Mouse (Mus musculus) urinary bladder, postnatal 14 days (tissue): Measurements from ENCODE around the gene Tmem94.
A peak's percentile ranks its signal among the peaks of the same experiment; 100 is the strongest.

Source experiments
- DNase-seq: peaks from one replicate; pipeline ENCODE4 v3.0.0; 2021; ENCODE audit warnings: low spot score

Gene Tmem94

DNA sequence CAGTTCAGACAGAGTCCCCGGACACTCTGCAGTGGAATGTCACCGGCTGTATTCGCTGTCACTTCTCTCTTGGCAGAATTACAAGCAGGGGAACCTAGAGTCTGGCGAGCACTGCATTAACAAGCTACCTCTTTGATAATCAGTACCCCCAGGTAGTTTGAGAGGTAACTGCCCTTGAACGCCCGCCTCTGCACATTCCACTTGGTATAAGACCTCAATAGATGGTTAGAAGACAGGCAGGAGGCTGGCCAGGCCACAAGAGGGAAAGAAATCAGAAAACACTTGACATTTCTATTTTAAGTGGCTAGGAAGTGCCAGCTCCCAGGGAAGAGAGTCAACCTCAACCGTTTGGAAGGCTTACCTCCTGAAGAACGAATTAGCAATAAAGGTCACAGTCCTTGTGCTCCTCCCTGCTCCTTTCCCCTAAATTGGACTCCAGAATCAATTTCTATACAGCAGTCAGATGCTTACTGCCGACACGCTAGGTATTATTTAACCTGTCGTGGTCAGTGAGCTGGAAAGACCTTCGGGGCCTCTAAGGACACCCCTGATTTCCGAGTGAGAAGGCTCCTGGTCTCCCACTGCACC, 1.2 kb downstream of the Tmem94 start:
- no peak for DNase-seq

DNA sequence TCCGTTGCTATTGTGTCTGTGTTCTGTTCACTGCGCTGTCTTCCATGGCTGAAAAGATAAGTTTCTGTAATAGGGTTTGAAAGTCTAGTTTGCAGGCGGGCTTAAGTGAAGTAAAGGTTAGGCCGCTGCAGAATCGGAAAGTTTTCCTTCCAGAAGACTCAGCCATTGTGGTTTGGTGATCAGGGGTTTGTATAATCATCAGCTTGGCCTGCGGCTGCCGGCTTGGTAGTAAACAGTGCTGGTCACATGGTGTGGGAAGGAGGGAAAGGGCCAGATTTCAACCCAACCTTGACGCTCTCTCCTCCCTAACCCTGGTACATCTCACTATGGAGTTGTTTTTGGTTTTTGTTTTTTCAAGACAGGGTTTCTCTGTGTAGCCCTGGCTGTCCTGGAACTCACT, 1.7 kb downstream of the Tmem94 start:
- DNase-seq = no peak

GRCm38 (mm10) chr11:115768896-115769295, 3.7 kb downstream of the Tmem94 start:
- no peak for DNase-seq

DNA sequence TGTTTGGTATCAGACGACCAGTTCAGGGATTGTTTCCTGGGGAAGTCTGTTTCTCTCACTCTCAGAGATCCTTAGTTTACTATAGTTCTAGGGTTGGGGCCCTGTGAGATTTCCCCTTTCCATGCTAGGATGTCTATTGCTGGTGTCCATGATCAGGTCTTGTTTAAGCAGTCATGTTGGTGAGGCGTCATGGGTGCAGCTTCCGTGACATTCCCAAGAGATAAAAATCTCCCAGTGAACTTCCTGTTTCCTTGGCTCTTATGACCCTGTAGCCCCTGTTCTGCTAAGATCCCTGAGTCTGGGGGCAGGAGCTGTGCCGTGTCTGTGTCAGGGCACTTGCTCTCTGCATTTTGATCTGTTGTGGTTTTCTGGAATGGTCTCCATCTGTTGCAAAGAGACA, 9.4 kb downstream of the Tmem94 start:
- DNase-seq = no peak

- DNase-seq = peak; percentile 35
These were observed 10.8 kb downstream of the Tmem94 start for GRCm38 (mm10) chr11:115775821-115776665.

GRCm38 (mm10) chr11:115776954-115777353, 11.7 kb downstream of the Tmem94 start:
- no peak for DNase-seq

DNA sequence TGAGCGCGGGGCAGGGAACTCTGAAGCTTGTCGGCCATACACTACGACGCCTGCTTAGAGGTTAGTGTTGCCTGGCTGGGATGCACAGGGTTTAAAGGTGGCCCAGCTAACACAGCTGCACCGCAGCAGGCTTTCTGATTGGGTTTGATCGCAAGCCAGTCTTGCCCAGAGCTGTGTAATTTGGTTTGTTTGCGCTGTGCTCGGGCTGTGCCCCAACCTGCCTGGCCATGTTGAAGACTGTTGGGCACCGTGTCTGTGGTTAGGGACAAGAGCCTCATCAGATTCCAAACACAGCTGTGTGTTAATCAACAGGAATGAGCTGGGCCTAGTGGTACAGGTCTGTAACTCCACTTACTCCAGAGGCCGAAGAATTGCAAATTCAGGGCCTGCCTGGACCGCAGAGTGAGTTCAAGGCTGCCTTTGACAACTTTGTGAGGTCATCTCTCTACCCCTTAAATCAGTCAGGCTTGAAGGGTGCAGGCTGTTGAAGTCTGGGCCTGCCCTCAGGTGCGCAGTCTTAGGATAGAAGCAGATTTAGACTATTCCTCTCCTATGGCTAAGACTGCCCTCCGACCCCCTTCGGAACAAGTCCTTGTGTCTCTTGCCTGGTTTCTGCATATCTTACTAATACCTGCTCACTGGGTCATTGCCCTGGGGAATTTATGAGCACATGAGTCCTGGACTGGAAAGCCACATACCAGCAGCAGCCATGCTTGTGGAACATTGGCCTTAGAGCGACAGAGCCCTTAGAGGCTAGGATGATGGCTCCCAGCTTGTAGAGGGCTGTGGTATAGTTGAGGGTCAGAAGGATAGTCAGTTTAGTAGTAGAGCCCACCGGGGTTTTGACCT, 12.5 kb downstream of the Tmem94 start:
- DNase-seq = peak; percentile 87

GRCm38 (mm10) chr11:115779038-115779571, 13.9 kb downstream of the Tmem94 start:
- peak; percentile 87 for DNase-seq

DNA sequence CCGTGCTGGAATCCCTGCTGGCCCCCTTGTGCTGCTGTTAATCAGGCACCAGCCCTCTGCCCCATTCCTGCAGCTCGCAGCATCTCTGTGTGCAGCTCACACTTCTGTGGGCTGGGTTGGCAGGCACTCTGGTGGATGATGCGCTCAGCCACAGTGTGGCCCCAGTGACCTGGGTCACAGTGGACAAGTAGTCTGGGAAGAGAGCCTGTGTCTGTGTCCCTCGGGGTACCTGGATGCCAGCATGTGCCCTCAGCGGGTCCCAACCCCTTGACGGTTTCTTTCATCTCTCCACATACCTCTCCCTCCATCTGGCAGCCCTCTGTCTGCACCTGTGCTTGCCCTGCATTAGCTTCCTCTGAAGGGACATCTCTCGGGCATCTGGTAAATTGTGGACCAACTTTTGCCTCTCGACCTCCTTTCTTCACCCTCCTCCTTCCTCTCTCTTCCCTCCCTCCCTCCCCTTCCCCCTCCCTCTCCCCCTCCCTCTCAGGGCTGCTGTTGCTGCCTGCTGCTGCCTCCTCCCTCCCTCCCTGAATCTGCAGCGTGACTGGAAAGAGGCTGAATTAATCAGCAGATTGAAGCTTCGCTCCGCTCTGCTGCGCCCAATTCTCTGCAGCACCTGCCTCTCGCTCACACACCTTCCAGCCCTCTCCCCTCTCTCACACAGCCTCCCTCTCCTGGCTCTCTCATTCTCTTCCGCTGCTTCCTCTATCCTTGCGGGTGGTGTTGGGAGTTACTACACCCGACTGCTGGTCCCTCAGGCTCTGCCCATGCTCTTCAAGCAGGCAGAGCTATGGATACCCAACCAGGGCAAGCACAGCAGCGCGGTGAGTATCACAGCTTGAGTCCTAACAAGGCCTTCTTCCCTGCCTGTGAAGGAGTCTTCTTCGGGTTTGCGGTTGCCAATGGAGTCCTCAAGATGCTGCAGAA, 15.2 kb downstream of the Tmem94 start:
- DNase-seq = no peak

GRCm38 (mm10) chr11:115786473-115786872, 21.2 kb downstream of the Tmem94 start:
- no peak for DNase-seq

GRCm38 (mm10) chr11:115789787-115790186, 24.6 kb downstream of the Tmem94 start:
- no peak for DNase-seq

GRCm38 (mm10) chr11:115791919-115792318, 26.7 kb downstream of the Tmem94 start:
- no peak for DNase-seq

- DNase-seq = no peak
These were observed 27.1 kb downstream of the Tmem94 start for GRCm38 (mm10) chr11:115792353-115792752.

DNA sequence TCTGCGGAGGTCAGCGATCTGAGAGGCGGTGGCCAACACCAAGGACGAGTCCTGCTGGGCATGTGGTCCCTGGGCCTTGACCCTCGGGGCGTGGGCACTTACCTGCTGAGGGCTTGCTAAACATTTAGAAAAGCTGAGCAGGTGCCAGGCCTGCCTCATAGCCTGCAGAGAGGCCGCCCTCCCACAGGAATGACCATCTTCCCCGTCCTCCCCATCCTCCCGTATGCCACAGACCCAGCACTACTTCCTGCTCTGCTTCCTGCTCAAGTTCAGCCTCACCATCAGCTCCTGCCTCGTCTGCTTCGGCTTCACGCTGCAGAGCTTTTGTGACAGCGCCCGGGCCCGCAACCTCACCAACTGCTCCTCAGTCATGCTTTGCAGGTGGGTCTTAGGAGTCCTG, 31.7 kb downstream of the Tmem94 start:
- DNase-seq = no peak

- DNase-seq = no peak
These were observed 32.4 kb downstream of the Tmem94 start for GRCm38 (mm10) chr11:115797665-115798064.

DNA sequence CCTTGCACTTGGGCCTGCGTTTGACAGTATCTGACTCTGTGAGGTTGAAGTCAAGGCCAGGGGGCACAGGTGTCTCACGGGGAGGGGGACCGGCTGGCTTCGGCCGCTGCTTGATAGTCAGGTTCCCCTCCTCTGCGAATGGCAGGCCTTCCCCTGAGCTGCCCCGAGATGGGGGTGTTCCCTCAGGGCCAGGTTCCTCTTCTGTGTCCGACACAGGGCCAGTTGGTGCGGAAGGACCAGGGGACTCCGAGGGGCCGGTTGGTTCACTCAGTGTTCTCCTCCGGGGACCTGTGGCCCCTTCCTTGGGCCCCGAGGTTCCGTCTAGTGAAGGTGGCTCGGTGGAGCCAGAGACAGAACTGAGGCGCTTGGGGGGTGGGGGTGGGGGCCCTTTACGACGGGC, 35.7 kb downstream of the Tmem94 start:
- no peak for DNase-seq

- no peak for DNase-seq
These were observed 38.0 kb downstream of the Tmem94 start for GRCm38 (mm10) chr11:115803072-115803709.

- no peak for DNase-seq
These were observed 39.8 kb downstream of the Tmem94 start for GRCm38 (mm10) chr11:115805005-115805404.

DNA sequence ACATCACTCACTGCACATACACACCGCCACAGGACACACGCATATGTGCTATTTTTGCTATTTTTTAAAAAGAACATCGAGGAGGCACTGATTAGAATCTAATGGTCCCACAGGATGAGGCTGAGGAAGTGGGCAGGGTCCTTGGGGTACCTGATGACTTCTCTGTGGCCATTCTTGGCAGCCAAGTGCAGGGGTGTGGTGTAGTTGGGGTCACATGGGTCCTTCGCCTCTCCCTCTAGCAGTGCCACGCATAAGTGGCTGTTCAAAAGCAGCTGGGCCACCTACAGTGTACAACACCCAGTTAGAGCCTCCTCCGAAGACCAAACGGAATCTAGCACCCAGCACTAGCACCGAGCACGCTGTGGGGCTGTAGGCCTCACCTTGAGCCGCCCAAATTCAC, 40.9 kb downstream of the Tmem94 start:
- no peak for DNase-seq

DNA sequence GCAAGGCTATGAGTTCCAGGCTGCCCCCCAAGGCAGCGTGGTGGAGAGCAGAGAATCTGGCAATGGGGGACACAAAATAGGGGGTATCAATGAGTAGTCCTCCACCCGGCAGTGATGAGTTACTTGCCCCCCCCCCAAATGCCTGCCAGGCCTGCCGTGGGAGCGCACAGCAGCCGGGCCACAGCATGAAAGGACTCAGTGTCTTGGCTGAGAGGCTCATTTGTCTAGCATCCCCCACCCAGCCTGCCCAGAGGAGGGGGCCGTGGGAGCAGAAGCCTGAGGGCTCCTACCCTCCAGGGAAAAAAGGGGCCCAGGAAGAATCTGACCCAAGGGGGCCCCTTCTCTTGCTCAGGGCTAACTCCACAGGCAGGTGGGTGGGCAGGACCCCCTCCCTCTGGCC, 42.1 kb downstream of the Tmem94 start:
- DNase-seq = no peak

- DNase-seq = no peak
These were observed 42.7 kb downstream of the Tmem94 start for GRCm38 (mm10) chr11:115807971-115808370.
